Mouse (Mus musculus) macrophage (primary cell): ENCODE results near the gene Mlph. TPM values are rescaled to one million over a fixed set of nuclear protein-coding genes. Genes with fewer than 3 reads are reported as not detected.

ENCODE experiments used
- polyA plus RNA-seq: library from polyadenylated mRNA; stranded (reverse); fragments of 250-400 nt; gene quantifications from 3 replicates; pipeline ENCODE4 v1.2.4, GENCODE M21; 2018; ENCODE audit warnings: inconsistent platforms

Mlph gene
- polyA plus RNA-seq, 1 experiment from 2014 or later = 0.16 TPM

Other genes starting within 250 kb of the Mlph start
- 0.03 to 0.40 TPM (median 0.04 TPM) in 3 replicates for gene Col6a3, start 71.1 kb upstream of the Mlph start, polyA plus RNA-seq
- not detected in 3 replicates for gene Prlh, start 38.0 kb downstream of the Mlph start, polyA plus RNA-seq
- not detected in 3 replicates for gene Rab17, start 54.6 kb downstream of the Mlph start, polyA plus RNA-seq
- 58.8 to 94.9 TPM (median 88.9 TPM) in 3 replicates for gene Lrrfip1, start 83.7 kb downstream of the Mlph start, polyA plus RNA-seq
- 0.10 to 0.59 TPM in 2 of 3 replicates, not detected in the other for gene Rbm44, start 230.0 kb downstream of the Mlph start, polyA plus RNA-seq